Mouse (Mus musculus) midbrain, embryonic 16.5 days (tissue): ENCODE data around the gene Kcne4. TPM values are rescaled to one million over a fixed set of nuclear protein-coding genes. Genes with fewer than 3 reads are reported as not detected.
"Not testable (repeated sequence)": the region's sequence is repeated elsewhere in the genome, so short reads cannot be mapped to it uniquely, and the experiment has no call there.

Experiments
- ATAC-seq: fragments of 200-750 bp; cut with Nextera tagmentation; 2 replicates; pipeline ENCODE4 v1.8.0; 2017; ENCODE audit warnings: moderate TSS enrichment
- H3K27ac ChIP-seq: fragments of 300-500 bp; sonication (generic); 2 replicates; pipeline ENCODE4 v1.5.1; 2014; ENCODE audit warnings: mild to moderate bottlenecking, low read length, mixed read lengths
- H3K27me3 ChIP-seq: fragments of 300-500 bp; sonication (generic); 2 replicates; pipeline ENCODE4 v1.6.1; 2014; ENCODE audit warnings: low read depth, low read length, mixed read lengths; ENCODE audit not compliant: control insufficient read depth, insufficient read depth
- H3K36me3 ChIP-seq: fragments of 300-500 bp; sonication (generic); 2 replicates; pipeline ENCODE4 v1.6.1; 2014; ENCODE audit warnings: mild to moderate bottlenecking, low read length, moderate library complexity, mixed read lengths; ENCODE audit not compliant: control insufficient read depth, insufficient read depth
- H3K4me1 ChIP-seq: fragments of 300-500 bp; sonication (generic); 2 replicates; pipeline ENCODE4 v1.6.1; 2014; ENCODE audit warnings: mild to moderate bottlenecking, low read length, mixed read lengths; ENCODE audit not compliant: control insufficient read depth, insufficient read depth
- H3K4me2 ChIP-seq: fragments of 300-500 bp; sonication (generic); 2 replicates; pipeline ENCODE4 v1.6.1; 2014; ENCODE audit warnings: mild to moderate bottlenecking, low read length, mixed read lengths
- H3K4me3 ChIP-seq: fragments of 300-500 bp; sonication (generic); 2 replicates; pipeline ENCODE4 v1.5.1; 2014; ENCODE audit warnings: low read depth, mild to moderate bottlenecking, low read length, moderate library complexity, mixed read lengths
- H3K9ac ChIP-seq: fragments of 300-500 bp; sonication (generic); 2 replicates; pipeline ENCODE4 v1.6.1; 2014; ENCODE audit warnings: low read depth, low read length, mixed read lengths
- H3K9me3 ChIP-seq: fragments of 300-500 bp; sonication (generic); replicated peaks from 2 replicates; pipeline ENCODE4 v1.6.1; 2014; ENCODE audit warnings: mild to moderate bottlenecking, low read length, mixed read lengths; ENCODE audit not compliant: control insufficient read depth, poor library complexity, severe bottlenecking
- WGBS: fragments of 180-500 bp; shearing (Covaris S2); extraction: QIAGEN DNeasy Blood & Tissue Kit; methylation state at CpG from one replicate; pipeline ENCODE4 v1.1.7; 2014; 5-methylcytosine and 5-hydroxymethylcytosine counted together
- polyA plus RNA-seq: library from polyadenylated mRNA; unstranded; fragments of >200 nt; fragmentation: Nextera tagmentation; extraction: Ambion mirVana; gene quantifications from 2 replicates; pipeline ENCODE4 v1.2.1, GENCODE M21; 2015

Gene Kcne4
- 1.2 and 1.5 TPM in 2 replicates for polyA plus RNA-seq

DNA sequence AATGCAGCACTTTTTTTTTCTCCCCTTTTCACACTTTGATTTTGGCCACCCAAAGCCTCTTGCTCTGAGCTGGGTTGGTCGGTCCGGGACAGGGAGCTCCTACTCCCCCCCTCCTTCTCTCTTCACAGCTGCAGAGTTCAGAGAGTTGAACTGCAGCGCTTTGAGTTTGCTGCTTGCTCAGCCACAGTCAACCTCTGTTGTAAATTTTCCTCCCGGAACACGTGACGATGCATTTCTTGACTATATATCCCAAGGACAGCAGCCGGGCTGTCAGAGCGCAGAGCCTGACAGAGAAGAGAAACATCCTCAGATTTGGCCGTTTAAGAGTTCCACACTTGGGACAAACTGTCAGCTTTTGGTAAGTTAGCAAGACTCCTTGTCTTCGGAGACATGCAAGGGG, at the start of gene Kcne4:
Gene Kcne4 (plus strand): TSS at position 120 of the 400 bp plus-strand sequence.
- H3K27me3 ChIP-seq, result no peaks in the 10 kb centered on the region
- no peak within 1 kb of the TSS for H3K4me3 ChIP-seq
- no peak within 1 kb of the TSS for H3K9ac ChIP-seq
- no peaks in the 10 kb centered on the region for H3K4me1 ChIP-seq
- no peaks in the 10 kb centered on the region for H3K9me3 ChIP-seq
- ATAC-seq, result no peak
- H3K27ac ChIP-seq, result no peak within 1 kb of the TSS
- WGBS, result 73% methylated on average over 10 of the region's 10 CpGs
- H3K36me3 ChIP-seq, result no peaks in the 10 kb centered on the region
- H3K4me2 ChIP-seq, result no peak within 1 kb of the TSS

DNA sequence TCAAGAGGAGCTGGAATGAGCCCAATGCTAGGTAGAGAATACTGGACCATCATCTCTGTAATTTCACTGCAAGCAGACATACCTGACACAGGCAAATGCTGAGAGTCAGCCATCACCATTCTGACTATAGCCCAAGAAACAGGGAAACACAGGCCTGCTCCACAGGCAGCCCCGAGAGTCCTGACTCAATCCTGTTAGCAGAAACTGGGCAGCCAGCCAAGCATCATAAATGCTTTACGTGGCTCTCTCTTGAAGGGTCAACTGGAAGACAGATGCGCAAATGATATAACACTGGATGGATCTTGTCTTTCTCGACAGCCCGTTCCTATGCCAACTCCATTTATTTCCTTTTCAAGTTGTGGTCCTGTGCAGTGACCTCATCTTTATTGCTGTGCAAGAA, 34.7 kb upstream of the Kcne4 start:
- no peak overlapping the region for H3K27ac ChIP-seq
- H3K9me3 ChIP-seq, result no peaks in the 10 kb centered on the region
- H3K4me3 ChIP-seq, result no peak overlapping the region
- H3K4me1 ChIP-seq, result no peaks in the 10 kb centered on the region; the same call in 1 of the 2 replicates
- no peak overlapping the region for H3K9ac ChIP-seq
- H3K27me3 ChIP-seq, result no peaks in the 10 kb centered on the region
- no peak overlapping the region for H3K4me2 ChIP-seq
- ATAC-seq, result peak; percentile 51
- no peaks in the 10 kb centered on the region for H3K36me3 ChIP-seq
- 40% methylated on average over 5 of the region's 5 CpGs for WGBS

DNA sequence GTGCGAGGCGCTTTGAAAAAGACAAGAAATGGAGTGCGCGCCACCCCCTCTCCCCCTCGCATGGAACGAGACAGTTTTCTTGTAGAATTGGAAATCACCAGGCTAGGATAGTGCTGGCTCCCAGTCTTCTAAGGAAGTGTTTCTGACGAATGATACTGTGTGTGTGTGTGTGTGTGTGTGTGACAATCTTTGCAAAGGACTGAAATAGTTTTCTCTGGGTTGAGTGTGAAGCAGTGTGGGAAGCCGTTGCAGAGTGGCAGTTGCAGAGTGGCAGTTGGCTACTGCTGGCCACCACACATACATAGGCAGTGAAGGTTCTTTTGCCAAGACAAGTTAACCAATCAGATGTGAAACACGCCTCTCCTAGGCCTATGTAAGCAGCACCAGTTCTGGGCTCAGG, 31.6 kb upstream of the Kcne4 start:
- not testable (repeated sequence) for H3K9ac ChIP-seq, H3K4me1 ChIP-seq, H3K4me3 ChIP-seq, H3K4me2 ChIP-seq, H3K9me3 ChIP-seq, H3K36me3 ChIP-seq, ATAC-seq, H3K27ac ChIP-seq, H3K27me3 ChIP-seq
- 95% methylated on average over 9 of the region's 9 CpGs for WGBS

DNA sequence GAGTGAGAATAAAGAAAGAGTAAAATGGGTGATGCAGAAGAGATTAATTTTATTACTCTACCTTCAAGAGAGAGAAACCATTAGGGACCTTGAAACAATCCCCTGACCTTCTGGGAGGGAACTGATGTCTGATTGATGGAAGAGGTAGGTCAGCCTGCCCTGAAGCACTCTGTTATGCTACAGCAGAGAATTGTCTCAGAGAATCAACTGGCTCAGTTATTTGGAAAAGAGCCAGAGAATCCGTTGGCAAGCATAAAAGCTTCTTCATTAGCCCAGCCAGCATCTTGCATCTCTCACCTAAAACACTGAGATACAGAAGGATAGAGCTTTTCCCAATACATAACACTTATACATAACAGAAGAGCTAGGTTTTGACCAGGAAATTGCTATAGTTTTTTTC, 26.8 kb upstream of the Kcne4 start:
- no peaks in the 10 kb centered on the region for H3K9me3 ChIP-seq
- no peak overlapping the region for H3K4me3 ChIP-seq
- H3K9ac ChIP-seq, result no peak overlapping the region
- ATAC-seq, result no peak
- no peak overlapping the region for H3K27ac ChIP-seq
- no peaks in the 10 kb centered on the region for H3K27me3 ChIP-seq
- WGBS, result 41% methylated on average over 1 of the region's 1 CpGs
- H3K36me3 ChIP-seq, result no peaks in the 10 kb centered on the region
- no peak overlapping the region for H3K4me2 ChIP-seq
- no peaks in the 10 kb centered on the region for H3K4me1 ChIP-seq

DNA sequence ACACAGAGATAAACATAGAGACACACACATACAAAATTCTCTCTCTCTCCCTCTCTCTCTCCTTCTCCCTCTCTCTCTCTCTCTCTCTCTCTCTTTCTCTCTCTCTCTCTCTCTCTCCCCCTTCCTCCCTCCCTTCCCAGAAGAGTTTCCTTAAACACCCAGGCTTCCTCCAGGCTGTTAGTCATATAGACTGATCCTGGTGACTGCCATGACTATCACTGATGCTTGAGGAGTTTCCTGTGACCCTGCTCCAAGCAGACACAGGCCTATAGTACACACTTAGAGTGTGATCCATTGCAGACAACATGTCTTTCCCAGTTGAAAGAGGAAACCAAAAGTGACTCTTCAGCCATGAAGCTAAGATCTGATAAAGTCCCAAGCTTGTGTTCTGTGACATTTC, 9.1 kb upstream of the Kcne4 start:
- no peak for ATAC-seq
- Histone ChIP-seq H3K4me2 (no peak overlapping the region), H3K4me1 (no peaks in the 10 kb centered on the region)

DNA sequence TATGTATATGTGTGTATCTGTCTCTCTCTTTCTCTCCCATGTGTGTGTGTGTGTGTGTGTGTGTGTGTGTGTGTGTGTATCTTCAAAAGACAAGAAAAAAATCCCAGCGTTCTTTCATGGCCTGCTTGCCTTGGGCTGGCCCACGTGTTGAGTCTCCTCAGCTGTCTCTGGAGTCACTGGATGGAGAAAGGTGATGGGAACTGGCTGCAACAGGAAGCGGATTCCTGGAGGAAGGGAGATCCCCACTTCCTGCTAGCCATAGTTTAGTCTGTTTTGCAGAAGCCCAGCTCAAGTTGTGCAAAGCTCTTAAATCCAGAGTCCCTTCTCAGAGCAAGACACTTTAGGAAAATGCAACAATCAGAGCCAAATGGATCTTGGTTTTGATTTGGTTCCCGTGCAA, 6.7 kb upstream of the Kcne4 start:
- no peaks in the 10 kb centered on the region for H3K36me3 ChIP-seq
- H3K4me1 ChIP-seq, result no peaks in the 10 kb centered on the region
- H3K27me3 ChIP-seq, result no peaks in the 10 kb centered on the region
- no peak overlapping the region for H3K4me3 ChIP-seq
- ATAC-seq, result no peak
- H3K9me3 ChIP-seq, result no peaks in the 10 kb centered on the region
- H3K27ac ChIP-seq, result no peak overlapping the region
- H3K9ac ChIP-seq, result no peak overlapping the region
- no peak overlapping the region for H3K4me2 ChIP-seq
- WGBS, result 80% methylated on average over 4 of the region's 4 CpGs

More for the DNA sequence above, 9.1 kb upstream of the Kcne4 start:
- Histone ChIP-seq H3K9me3 (no peaks in the 10 kb centered on the region), H3K36me3 (no peaks in the 10 kb centered on the region), H3K9ac (no peak overlapping the region), H3K4me3 (no peak overlapping the region), H3K27me3 (no peaks in the 10 kb centered on the region), H3K27ac (no peak overlapping the region)

DNA sequence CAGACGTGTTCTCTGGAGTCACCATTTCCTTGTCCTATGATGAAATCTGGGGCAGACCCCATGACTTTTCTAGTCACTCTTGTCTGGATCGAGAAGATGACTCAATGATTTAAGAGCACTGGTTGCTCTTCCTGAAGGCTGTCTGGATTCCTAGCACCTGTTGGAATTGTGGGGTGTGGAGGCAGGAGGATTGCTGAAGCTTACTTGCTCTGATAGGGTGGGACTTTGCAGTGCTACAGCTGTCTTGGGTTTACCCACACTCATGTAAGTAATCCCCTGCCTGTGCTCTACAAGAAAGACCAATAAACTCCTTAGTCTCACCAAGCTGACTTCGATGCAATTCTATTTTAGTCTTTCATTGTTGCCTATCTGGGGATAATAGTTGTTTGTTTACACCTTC, 5.7 kb upstream of the Kcne4 start:
- H3K4me3 ChIP-seq, result no peak overlapping the region
- WGBS, result 84% methylated on average over 3 of the region's 3 CpGs
- H3K9me3 ChIP-seq, result no peaks in the 10 kb centered on the region
- H3K27me3 ChIP-seq, result no peaks in the 10 kb centered on the region
- no peak overlapping the region for H3K4me2 ChIP-seq
- no peak for ATAC-seq
- no peaks in the 10 kb centered on the region for H3K4me1 ChIP-seq
- H3K36me3 ChIP-seq, result no peaks in the 10 kb centered on the region
- H3K27ac ChIP-seq, result no peak overlapping the region
- H3K9ac ChIP-seq, result no peak overlapping the region

DNA sequence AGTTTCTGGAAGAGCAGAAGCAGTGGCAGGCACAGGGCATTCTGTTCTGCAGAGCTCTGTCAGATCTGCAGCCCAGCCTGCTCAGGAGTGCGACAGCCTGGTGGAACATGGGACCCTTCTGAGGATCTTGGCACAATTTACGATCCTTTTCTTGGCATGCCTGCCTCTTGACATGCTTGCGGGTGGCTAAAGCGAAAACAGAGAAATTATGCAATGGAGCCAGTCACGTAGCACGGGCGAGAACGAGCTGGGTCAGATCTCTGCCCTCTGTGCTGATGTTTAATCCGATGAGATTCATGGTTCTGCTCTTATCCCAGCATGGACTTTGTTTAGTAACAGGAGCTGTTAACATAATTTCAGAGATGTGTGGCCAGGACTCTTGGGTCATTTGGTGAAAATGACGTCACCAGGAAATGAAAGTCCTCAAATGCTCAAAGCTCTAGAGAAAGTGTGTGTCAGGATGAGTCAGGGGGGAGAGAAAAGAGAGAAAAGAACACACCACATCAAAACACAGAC, 4.5 kb upstream of the Kcne4 start:
- ATAC-seq, result no peak
- 69% methylated on average over 10 of the region's 10 CpGs for WGBS

DNA sequence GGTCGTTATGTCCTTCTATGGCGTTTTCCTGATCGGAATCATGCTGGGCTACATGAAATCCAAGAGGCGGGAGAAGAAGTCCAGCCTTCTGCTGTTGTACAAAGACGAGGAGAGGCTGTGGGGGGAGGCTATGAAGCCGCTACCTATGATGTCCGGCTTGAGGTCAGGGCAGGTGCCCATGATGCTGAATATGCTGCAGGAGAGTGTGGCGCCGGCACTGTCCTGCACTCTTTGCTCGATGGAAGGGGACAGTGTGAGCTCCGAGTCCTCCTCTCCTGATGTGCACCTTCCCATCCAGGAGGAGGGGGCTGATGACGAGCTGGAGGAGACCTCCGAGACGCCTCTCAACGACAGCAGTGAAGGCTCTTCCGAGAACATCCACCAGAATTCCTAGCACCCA, 1.2 kb downstream of the Kcne4 start:
- ATAC-seq, result no peak
- H3K4me2 ChIP-seq, result no peak overlapping the region

More for the DNA sequence above, 4.5 kb upstream of the Kcne4 start:
- Histone ChIP-seq H3K27ac (no peak overlapping the region), H3K9me3 (no peaks in the 10 kb centered on the region), H3K36me3 (no peaks in the 10 kb centered on the region), H3K9ac (no peak overlapping the region), H3K27me3 (no peaks in the 10 kb centered on the region), H3K4me3 (no peak overlapping the region), H3K4me2 (no peak overlapping the region), H3K4me1 (no peaks in the 10 kb centered on the region)

More for the DNA sequence above, 1.2 kb downstream of the Kcne4 start:
- no peak overlapping the region for H3K4me3 ChIP-seq
- WGBS, result 92% methylated on average over 16 of the region's 16 CpGs
- H3K4me1 ChIP-seq, result peaks cover 4% of the 10 kb centered on the region; the same call in 1 of the 2 replicates
- H3K9me3 ChIP-seq, result no peaks in the 10 kb centered on the region
- H3K27me3 ChIP-seq, result no peaks in the 10 kb centered on the region
- H3K9ac ChIP-seq, result no peak overlapping the region
- no peak overlapping the region for H3K27ac ChIP-seq
- no peaks in the 10 kb centered on the region for H3K36me3 ChIP-seq
